Mouse (Mus musculus): ENCODE results near the gene Ace2.

Ace2 gene

GRCm38 (mm10) chrX:164154594-164154993 is 15.5 kb downstream of the Ace2 start:
- no peak for TF ChIP-seq GATA4 (IDR thresholded peaks at IDR 0.05; ENCODE audit: insufficient replicate concordance, low read length)

- no peak for TF ChIP-seq GATA4 (IDR thresholded peaks at IDR 0.05; ENCODE audit: insufficient replicate concordance, low read length)
These were observed 25.5 kb downstream of the Ace2 start for GRCm38 (mm10) chrX:164164681-164165080.

GRCm38 (mm10) chrX:164171034-164171433 is 31.9 kb downstream of the Ace2 start:
- no peak for TF ChIP-seq GATA4 (IDR thresholded peaks at IDR 0.05; ENCODE audit: insufficient replicate concordance, low read length)

- TF ChIP-seq GATA4 (IDR thresholded peaks at IDR 0.05; ENCODE audit: insufficient replicate concordance, low read length): no peak
These were observed 34.7 kb downstream of the Ace2 start for GRCm38 (mm10) chrX:164173880-164174279.

- TF ChIP-seq GATA4 (IDR thresholded peaks at IDR 0.05; ENCODE audit: insufficient replicate concordance, low read length): no peak
These were observed 36.2 kb downstream of the Ace2 start for GRCm38 (mm10) chrX:164175311-164175710.

- TF ChIP-seq GATA4 (IDR thresholded peaks at IDR 0.05; ENCODE audit: insufficient replicate concordance, low read length): no peak
These were observed 36.6 kb downstream of the Ace2 start for GRCm38 (mm10) chrX:164175780-164176179.

- no peak for TF ChIP-seq GATA4 (IDR thresholded peaks at IDR 0.05; ENCODE audit: insufficient replicate concordance, low read length)
These were observed 39.7 kb downstream of the Ace2 start for GRCm38 (mm10) chrX:164178856-164179255.

- no peak for TF ChIP-seq GATA4 (IDR thresholded peaks at IDR 0.05; ENCODE audit: insufficient replicate concordance, low read length)
These were observed 40.6 kb downstream of the Ace2 start for GRCm38 (mm10) chrX:164179746-164180145.

GRCm38 (mm10) chrX:164183844-164184243 is 44.7 kb downstream of the Ace2 start:
- no peak for TF ChIP-seq GATA4 (IDR thresholded peaks at IDR 0.05; ENCODE audit: insufficient replicate concordance, low read length)

GRCm38 (mm10) chrX:164189880-164190279 is 50.7 kb downstream of the Ace2 start:
- no peak for TF ChIP-seq GATA4 (IDR thresholded peaks at IDR 0.05; ENCODE audit: insufficient replicate concordance, low read length)

GRCm38 (mm10) chrX:164197679-164198078 is 58.5 kb downstream of the Ace2 start:
- TF ChIP-seq GATA4 (IDR thresholded peaks at IDR 0.05; ENCODE audit: insufficient replicate concordance, low read length): no peak

- TF ChIP-seq GATA4 (IDR thresholded peaks at IDR 0.05; ENCODE audit: insufficient replicate concordance, low read length): no peak
These were observed 61.4 kb downstream of the Ace2 start for GRCm38 (mm10) chrX:164200547-164200946.

GRCm38 (mm10) chrX:164221989-164222388 is 82.9 kb downstream of the Ace2 start:
- TF ChIP-seq GATA4 (IDR thresholded peaks at IDR 0.05; ENCODE audit: insufficient replicate concordance, low read length): no peak

- TF ChIP-seq GATA4 (IDR thresholded peaks at IDR 0.05; ENCODE audit: insufficient replicate concordance, low read length): no peak
These were observed 94.2 kb downstream of the Ace2 start for GRCm38 (mm10) chrX:164233380-164233779.

All from liver, adult (tissue).